10 mouse cellular contexts compared by ENCODE assay signal in genomic region chr17:32189850-32190249, GRCm38 (mm10). TPM values are rescaled to one million over a fixed set of nuclear protein-coding genes. Genes with fewer than 3 reads are reported as not detected.
DNase-seq lines count a peak whose midpoint lies in the region; ATAC-seq and TF ChIP-seq lines count a peak whose summit lies in the region.
"Had no signal": no experiment of that assay in that cellular context is flagged by ENCODE, and none has a peak within 500 bp of the region (broad histone marks: within the 10 kb centered on the region; RNA-seq: fewer than 3 reads in every experiment).

No protein-coding gene starts in this region.

- peak overlapping the region; percentile 74 for H3K4me2 ChIP-seq in kidney, postnatal 0 days (ENCODE audit: low read length)
- H3K4me2 ChIP-seq in limb, embryonic 14.5 days (replicated peaks; ENCODE audit: low read depth, low read length, severe bottlenecking): peak overlapping the region; percentile 64; the same call in 1 of the 2 replicates
- peak overlapping the region; percentile 75 for H3K4me2 ChIP-seq in neural tube, embryonic 13.5 days

- no peak for TF ChIP-seq CTCF in kidney, postnatal 0 days (IDR thresholded peaks at IDR 0.05; ENCODE audit: low read depth)

- no peak overlapping the region for H3K9ac ChIP-seq in kidney, postnatal 0 days (ENCODE audit: low read depth, low read length)
- no peak overlapping the region for H3K9ac ChIP-seq in limb, embryonic 14.5 days (ENCODE audit: low read depth, low read length, severe bottlenecking)
- no peak overlapping the region for H3K9ac ChIP-seq in neural tube, embryonic 13.5 days

- WGBS in kidney, postnatal 0 days: 9% methylated on average over 5 of the region's 5 CpGs
- 12% methylated on average over 5 of the region's 5 CpGs for WGBS in limb, embryonic 14.5 days
- WGBS in neural tube, embryonic 13.5 days: 17% methylated on average over 5 of the region's 5 CpGs

- 0 out of 2 replicates have a peak, but pooled peaks cover 5% of the 10 kb centered on the region for H3K27me3 ChIP-seq in kidney, postnatal 0 days (ENCODE audit: insufficient read depth, low read length)
- peaks cover 19% of the 10 kb centered on the region; the same call in 1 of the 2 replicates for H3K27me3 ChIP-seq in limb, embryonic 14.5 days (ENCODE audit: control insufficient read depth, insufficient read depth, low read length)
- peaks cover 27% of the 10 kb centered on the region for H3K27me3 ChIP-seq in neural tube, embryonic 13.5 days

- DNase-seq in kidney, postnatal 0 days (ENCODE audit: low spot score): no peak
- DNase-seq in kidney, adult 11 months: no peak
- DNase-seq in limb, embryonic 14.5 days (ENCODE audit: low spot score): no peak
- DNase-seq in right cerebral cortex, postnatal 4 days: no peak
- no peak for DNase-seq in gastrocnemius, adult 8-10 months (ENCODE audit: low spot score in 2 of 2)
- DNase-seq in frontal cortex, adult 2 months (ENCODE audit: extremely low spot score in 1 of 2, low spot score in 1 of 2): no peak
- DNase-seq: right cerebral cortex, postnatal 25 days had no signal

- no peak for ATAC-seq in kidney, postnatal 0 days (replicated peaks; ENCODE audit: low FRiP score, low read depth)
- peak; percentile 58; the same call in 1 of the 2 replicates for ATAC-seq in erythroid progenitor cell, adult 5-6 weeks (replicated peaks; ENCODE audit: low FRiP score, poor library complexity, severe bottlenecking)
- no peak for ATAC-seq in limb, embryonic 14.5 days (ENCODE audit: low FRiP score, low read depth)
- ATAC-seq in neural tube, embryonic 13.5 days (ENCODE audit: low read depth): no peak

- no peaks in the 10 kb centered on the region for H3K9me3 ChIP-seq in kidney, postnatal 0 days (replicated peaks; ENCODE audit: low read length)
- H3K9me3 ChIP-seq in limb, embryonic 14.5 days (ENCODE audit: control insufficient read depth, low read length): no peaks in the 10 kb centered on the region
- no peaks in the 10 kb centered on the region for H3K9me3 ChIP-seq in neural tube, embryonic 13.5 days

- H3K36me3 ChIP-seq in kidney, postnatal 0 days (ENCODE audit: insufficient read depth, low read length): no peaks in the 10 kb centered on the region
- no peaks in the 10 kb centered on the region for H3K36me3 ChIP-seq in limb, embryonic 14.5 days (ENCODE audit: control insufficient read depth, insufficient read depth, low read length)
- no peaks in the 10 kb centered on the region for H3K36me3 ChIP-seq in neural tube, embryonic 13.5 days

- no peak overlapping the region for H3K4me3 ChIP-seq in kidney, postnatal 0 days (replicated peaks; ENCODE audit: low read depth, low read length)
- H3K4me3 ChIP-seq in limb, embryonic 14.5 days (replicated peaks; ENCODE audit: low read length): no peak overlapping the region
- no peak overlapping the region for H3K4me3 ChIP-seq in neural tube, embryonic 13.5 days

- no peak overlapping the region for H3K27ac ChIP-seq in kidney, postnatal 0 days
- no peak overlapping the region for H3K27ac ChIP-seq in limb, embryonic 14.5 days (replicated peaks; ENCODE audit: low read depth, low read length)
- H3K27ac ChIP-seq in neural tube, embryonic 13.5 days (replicated peaks): no peak overlapping the region

- 0 out of 2 replicates have a peak, but pooled peaks cover 6% of the 10 kb centered on the region for H3K4me1 ChIP-seq in kidney, postnatal 0 days (replicated peaks; ENCODE audit: insufficient read depth, low read length)
- peaks cover 12% of the 10 kb centered on the region for H3K4me1 ChIP-seq in limb, embryonic 14.5 days (ENCODE audit: control insufficient read depth, insufficient read depth, low read length)
- peaks cover 14% of the 10 kb centered on the region for H3K4me1 ChIP-seq in neural tube, embryonic 13.5 days (replicated peaks)

- no peak for TF ChIP-seq POLR2A in limb, embryonic 14.5 days (IDR thresholded peaks at IDR 0.05; ENCODE audit: borderline replicate concordance, extremely low read depth, insufficient read depth, insufficient read length)

RNA-seq across cellular contexts. Expression of gene Ephx3, which starts 0.5 kb away (rescaled TPM):
- 0.18 and 0.30 TPM in 2 replicates for polyA plus RNA-seq in kidney, postnatal 0 days (2015; fragmentation: Nextera tagmentation; extraction: Ambion mirVana)
- 0.84 TPM in 1 of 2 replicates, not detected in the other for total RNA-seq in erythroid progenitor cell, adult 5-6 weeks (2015; ENCODE audit: low replicate concordance)
- total RNA-seq in erythroid progenitor cell, adult 5-6 weeks (2017; ENCODE audit: low replicate concordance): 1.4 and 2.7 TPM in 2 replicates
- polyA plus RNA-seq in limb, embryonic 14.5 days (2012; rRNA removed): 1.6 and 1.9 TPM in 2 replicates
- 3.3 and 5.5 TPM in 2 replicates for polyA plus RNA-seq in limb, embryonic 14.5 days (2014; fragmentation: Nextera tagmentation; extraction: Ambion mirVana)
- 0.20 TPM in 1 of 2 replicates, not detected in the other for polyA plus RNA-seq in neural tube, embryonic 13.5 days (2015; fragmentation: Nextera tagmentation; extraction: Ambion mirVana)
- under 1 TPM in 2 of 4 experiments, not detected in 2; 0.24 TPM for total RNA-seq in gastrocnemius, adult 8-10 months (2022)
- polyA plus RNA-seq in frontal cortex, adult 2 months (2012; rRNA removed): 0.63 and 1.3 TPM in 2 replicates
- total RNA-seq: hematopoietic stem cell, adult 5-6 weeks had no signal

RNA-seq across cellular contexts. Expression of gene Notch3, which starts 23.2 kb away (rescaled TPM):
- polyA plus RNA-seq in kidney, postnatal 0 days (2015; fragmentation: Nextera tagmentation; extraction: Ambion mirVana): 7.2 and 7.4 TPM in 2 replicates
- total RNA-seq in erythroid progenitor cell, adult 5-6 weeks (2015; ENCODE audit: low replicate concordance): 0.42 TPM in 1 of 2 replicates, not detected in the other
- 0.26 TPM in 1 of 2 replicates, not detected in the other for total RNA-seq in erythroid progenitor cell, adult 5-6 weeks (2017; ENCODE audit: low replicate concordance)
- 50.0 and 77.6 TPM in 2 replicates for polyA plus RNA-seq in limb, embryonic 14.5 days (2012; rRNA removed)
- polyA plus RNA-seq in limb, embryonic 14.5 days (2014; fragmentation: Nextera tagmentation; extraction: Ambion mirVana): 17.7 and 19.4 TPM in 2 replicates
- 7.6 and 9.0 TPM in 2 replicates for polyA plus RNA-seq in neural tube, embryonic 13.5 days (2015; fragmentation: Nextera tagmentation; extraction: Ambion mirVana)
- total RNA-seq in gastrocnemius, adult 8-10 months (2022): 10 to 100 TPM in 1 of 4 experiments, 1 to 10 TPM in 3; 7.3 to 10.6 (median 8.4) TPM
- polyA plus RNA-seq in frontal cortex, adult 2 months (2012; rRNA removed): 7.1 and 9.5 TPM in 2 replicates
